Mouse (Mus musculus) cerebellum, adult 2 months (tissue): ENCODE measurements at regions not wholly inside any gene's neighbourhood (a gene's known extent, or its start where the extent isn't known, plus 50 kb on each side); places are given as distances from the start of the nearest gene placed in this dataset.

Experiments
- CTCF ChIP-seq: fragments of 200-500 bp; IDR thresholded peaks from 2 replicates; pipeline ENCODE4 v1.5.1; 2011; ENCODE audit warnings: low read depth, mild to moderate bottlenecking, control low read depth, low read length, moderate library complexity, borderline replicate concordance; ENCODE audit not compliant: insufficient read depth
- POLR2A ChIP-seq: fragments of 200-500 bp; IDR thresholded peaks from 2 replicates; pipeline ENCODE4 v1.6.1; 2011; ENCODE audit warnings: low read length, control low read depth, borderline replicate concordance; ENCODE audit not compliant: insufficient read depth

- TF ChIP-seq CTCF (no peak), POLR2A (no peak)
Measured at GRCm38 (mm10) chr4:140432101-140432500, 185.5 kb upstream of the Igsf21 start.
